Mouse (Mus musculus) layer of hippocampus, postnatal 10 days (tissue): ENCODE results near the gene Olfr822. TPM values are rescaled to one million over a fixed set of nuclear protein-coding genes. Genes with fewer than 3 reads are reported as not detected.
A peak's percentile ranks its signal among the peaks of the same experiment; 100 is the strongest.
"Not testable (repeated sequence)": the region's sequence is repeated elsewhere in the genome, so short reads cannot be mapped to it uniquely, and the experiment has no call there.

Experiments
- DNase-seq, 2 experiments: peaks; one replicate each; pipeline ENCODE4 v3.0.0; 2021; ENCODE audit warnings: low spot score in 2 of 2
- long read RNA-seq: library from polyadenylated mRNA; stranded (forward); transcript quantifications from one replicate; pipeline ENCODE4 v2.0.0, GENCODE M21; 2023
- total RNA-seq, 2 experiments: library from RNA; stranded (reverse); gene quantifications; 2 replicates each; pipeline ENCODE4 v1.2.3; 2021

Gene Olfr822
- not detected for total RNA-seq
- long read RNA-seq: 0 reads

- no peak for DNase-seq
These were observed at the start of gene Olfr822 for GRCm38 (mm10) chr10:130070910-130071309. Olfr822 (plus strand) TSS chr10:130071210.

GRCm38 (mm10) chr10:130030048-130030447 lies 41.0 kb upstream of the Olfr822 start, which contains the start of gene Olfr821:
Olfr821 (plus strand) TSS chr10:130030348.
- DNase-seq: no peak

DNA sequence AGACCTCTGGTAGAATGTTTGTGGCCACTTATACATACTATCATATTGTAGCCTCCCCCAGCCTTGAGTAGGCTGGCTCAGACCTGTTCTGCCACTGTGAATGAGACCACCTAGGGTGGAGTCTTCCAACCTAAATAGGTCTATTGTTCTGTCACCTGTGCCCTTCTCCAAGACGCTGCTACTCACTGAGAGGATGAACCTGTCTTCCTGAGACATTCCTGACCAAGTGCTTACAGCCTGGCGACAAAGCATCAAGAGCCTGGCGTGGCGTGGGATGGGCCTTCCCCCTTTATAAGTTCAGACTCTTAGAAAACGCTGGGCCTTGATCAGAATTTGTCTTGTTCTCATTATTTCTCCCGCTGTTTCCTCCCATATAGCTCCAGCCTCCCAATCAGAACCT lies 33.9 kb upstream of the Olfr822 start:
- DNase-seq: no peak

GRCm38 (mm10) chr10:130092838-130093440 lies 21.9 kb downstream of the Olfr822 start:
- peak; percentile 70 to 76 for DNase-seq

DNA sequence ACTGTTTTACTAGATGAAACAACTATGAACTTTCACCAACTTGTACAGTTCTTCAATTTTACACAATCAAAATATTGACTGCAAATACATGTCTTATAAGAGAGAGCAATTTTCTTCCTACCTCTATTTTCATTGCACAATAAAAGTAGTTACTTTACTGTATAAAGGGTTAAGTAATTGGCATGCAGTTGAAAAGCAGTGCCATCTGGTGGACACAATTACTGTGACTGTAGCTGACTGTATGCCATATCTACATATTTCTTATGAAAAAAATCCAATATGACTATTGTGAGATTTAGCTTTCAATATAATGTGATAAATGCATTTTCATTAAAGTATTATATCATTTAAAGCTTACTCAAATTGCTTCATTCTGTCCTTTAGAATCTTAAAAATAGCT lies 25.1 kb downstream of the Olfr822 start:
- DNase-seq: no peak

DNA sequence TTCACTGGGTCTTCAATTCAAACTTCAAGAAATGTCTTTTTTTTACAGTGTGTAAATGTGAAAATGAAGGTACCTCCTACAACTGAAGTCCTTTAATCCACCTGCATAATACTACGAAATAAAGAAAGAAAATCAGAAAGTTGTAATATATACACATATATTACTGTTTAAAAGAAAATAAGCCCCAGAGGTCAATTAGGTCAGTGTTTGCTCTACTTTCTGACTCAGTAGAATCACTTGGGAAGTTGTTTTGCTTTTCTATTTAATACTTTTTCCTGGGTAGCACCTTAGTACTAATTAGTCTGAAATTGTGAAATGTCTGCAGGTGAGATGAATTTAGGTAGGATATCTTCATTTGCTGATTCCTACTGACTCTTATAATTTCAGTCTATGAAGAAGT lies 44.3 kb downstream of the Olfr822 start, which contains the start of gene Olfr823:
Olfr823 (minus strand) TSS at position 101 of the 400 bp plus-strand sequence.
- DNase-seq: not testable (repeated sequence)

DNA sequence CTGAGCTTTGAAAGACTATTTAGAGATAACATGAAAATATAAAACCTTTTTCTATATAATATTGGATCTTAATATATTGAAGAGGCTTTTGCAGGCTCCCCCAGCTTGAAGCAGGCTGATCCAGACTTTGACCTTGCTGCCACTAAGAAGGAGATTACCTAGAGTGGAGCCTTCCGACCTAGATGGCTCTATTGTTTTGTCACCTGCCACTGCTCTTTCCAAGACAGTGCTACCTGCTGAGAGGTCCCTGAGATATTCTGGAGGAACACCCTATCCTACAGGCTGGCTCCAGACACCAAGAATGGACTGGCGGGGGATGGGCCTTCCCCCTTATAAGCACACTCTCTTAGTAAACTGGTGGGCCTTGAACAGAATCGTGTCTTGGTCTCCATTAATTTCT lies 45.0 kb downstream of the Olfr822 start:
- DNase-seq: not testable (repeated sequence)

Other genes starting within 250 kb of the Olfr822 start
- gene Olfr812, start 225.1 kb upstream of the Olfr822 start, total RNA-seq: not detected
- not detected for gene Olfr813, start 215.8 kb upstream of the Olfr822 start, total RNA-seq
- gene Olfr814, start 191.4 kb upstream of the Olfr822 start, total RNA-seq: not detected
- not detected for gene Olfr815, start 165.3 kb upstream of the Olfr822 start, total RNA-seq
- gene Olfr816, start 155.6 kb upstream of the Olfr822 start, total RNA-seq: not detected
- not detected for gene Olfr818, start 122.1 kb upstream of the Olfr822 start, total RNA-seq
- not detected for gene Olfr819, start 103.9 kb upstream of the Olfr822 start, total RNA-seq
- gene Olfr247, start 95.1 kb upstream of the Olfr822 start, total RNA-seq: not detected
- not detected for gene Gm10310, start 86.1 kb upstream of the Olfr822 start, total RNA-seq
- gene Olfr820, start 58.6 kb upstream of the Olfr822 start, total RNA-seq: not detected
- not detected for gene Olfr821, start 40.9 kb upstream of the Olfr822 start, total RNA-seq
- not detected for gene Olfr823, start 44.2 kb downstream of the Olfr822 start, total RNA-seq
- gene Olfr824, start 58.8 kb downstream of the Olfr822 start, total RNA-seq: not detected
- gene Olfr825, start 95.6 kb downstream of the Olfr822 start, total RNA-seq: not detected
- not detected for gene Olfr826, start 113.0 kb downstream of the Olfr822 start, total RNA-seq
- gene Olfr827, start 143.2 kb downstream of the Olfr822 start, total RNA-seq: not detected
- under 1 TPM; 0.62 to 0.69 TPM for gene Neurod4, start 209.0 kb downstream of the Olfr822 start, total RNA-seq